Mouse (Mus musculus) lung, adult 10 weeks (tissue): Measurements from ENCODE around the gene Polr2b. TPM values are rescaled to one million over a fixed set of nuclear protein-coding genes. Genes with fewer than 3 reads are reported as not detected.

Experiments used
- polyA plus RNA-seq: library from polyadenylated mRNA; stranded (reverse); fragments of 350-450 nt; fragmentation: Illumina TruSeq; extraction: RNeasy Lipid Tissue Mini Kit (QIAGEN cat#74804); gene quantifications from one replicate; pipeline ENCODE4 v1.2.3, GENCODE M21; 2014; ENCODE audit warnings: low read depth, low replicate concordance; ENCODE audit not compliant: insufficient read depth

Gene Polr2b
- polyA plus RNA-seq: 17.4 TPM

DNA sequence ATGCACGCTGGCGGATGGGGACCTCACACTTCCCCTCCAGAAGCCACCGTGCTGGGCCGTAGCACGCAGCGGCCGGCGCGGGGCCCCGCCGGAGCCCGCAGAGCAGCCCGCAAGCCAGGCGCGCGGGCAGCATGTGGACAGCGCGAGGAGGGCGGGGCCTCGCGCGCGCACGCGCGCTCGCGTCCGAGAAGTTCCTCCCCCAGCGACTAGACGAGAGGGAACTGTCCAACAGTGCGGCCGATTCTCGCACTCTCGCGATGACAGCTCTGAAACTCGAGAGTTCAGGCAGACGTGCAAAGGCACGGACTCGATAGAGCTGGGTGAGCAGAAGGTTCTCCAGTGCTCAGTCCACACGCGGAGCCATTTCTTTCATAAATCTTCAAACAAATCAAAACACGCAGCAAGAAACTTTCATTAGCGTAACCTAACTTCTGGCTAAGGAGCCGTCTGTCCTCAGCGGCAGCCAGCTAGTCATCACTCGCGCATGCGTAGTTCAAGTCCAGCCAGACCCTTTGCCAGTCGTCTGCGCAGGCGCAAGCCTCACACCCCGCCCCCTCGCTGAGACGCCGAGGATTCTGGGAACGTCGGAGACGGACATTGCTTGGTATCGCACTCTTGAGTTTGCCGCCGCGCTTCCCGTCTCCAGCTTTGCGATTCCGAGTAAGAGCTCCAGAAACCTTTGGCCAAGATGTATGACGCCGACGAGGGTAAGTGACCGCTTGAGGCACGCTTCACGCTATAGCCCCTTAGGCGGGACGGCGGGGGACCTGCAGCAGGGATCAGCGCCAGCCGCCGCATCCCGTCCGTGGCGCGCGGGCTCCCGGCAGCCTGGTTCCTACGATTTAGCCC is at the start of gene Polr2b, which contains the start of gene Noa1:
Polr2b (plus strand) TSS at position 224 of the 849 bp plus-strand sequence.
Noa1 (minus strand) TSS at position 161 of the 849 bp plus-strand sequence.

DNA sequence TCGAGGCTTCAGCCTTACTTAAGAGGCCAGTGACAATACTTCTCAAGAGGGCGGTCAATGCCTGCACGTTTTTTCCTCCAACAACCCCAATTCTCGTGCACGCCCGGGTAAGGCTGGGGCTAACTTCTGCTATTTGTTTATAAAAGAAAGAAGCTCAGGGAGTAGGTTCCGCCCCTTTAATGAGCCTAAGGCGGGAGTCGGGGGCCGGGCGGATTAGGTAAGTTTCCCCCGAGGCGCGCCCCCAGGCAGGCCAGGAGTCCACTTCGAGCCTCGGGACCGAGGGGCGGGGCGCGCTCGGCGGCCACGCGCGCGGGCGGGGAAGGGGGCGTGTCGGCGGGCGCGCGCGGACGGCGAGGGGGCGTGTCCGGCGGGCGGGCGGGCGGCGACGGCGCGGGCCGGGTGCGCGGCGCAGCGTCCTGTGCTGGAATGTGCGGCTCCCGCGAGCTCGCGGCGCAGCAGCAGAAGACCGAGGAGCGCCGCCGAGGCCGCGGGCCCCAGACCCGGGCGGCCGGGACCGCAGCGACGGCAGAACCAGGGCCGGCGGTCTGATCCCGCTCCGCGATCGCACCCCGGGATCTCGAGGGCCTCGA is 44.8 kb upstream of the Polr2b start, which contains the start of gene Rest:
Rest (plus strand) TSS at position 411 of the 590 bp plus-strand sequence.

Other genes with a start within 250 kb of the Polr2b start
- 1,170 TPM for gene Hopx, start 195.0 kb upstream of the Polr2b start, polyA plus RNA-seq
- 4.1 TPM for gene Spink2, start 98.7 kb upstream of the Polr2b start, polyA plus RNA-seq
- gene Rest, start 44.7 kb upstream of the Polr2b start, polyA plus RNA-seq: 4.0 TPM
- 7.4 TPM for gene Noa1, start 63 bp upstream of the Polr2b start, polyA plus RNA-seq
- 490 TPM for gene Igfbp7, start 97.9 kb downstream of the Polr2b start, polyA plus RNA-seq